Mouse (Mus musculus): ENCODE data around the gene Kbtbd4.

DNA sequence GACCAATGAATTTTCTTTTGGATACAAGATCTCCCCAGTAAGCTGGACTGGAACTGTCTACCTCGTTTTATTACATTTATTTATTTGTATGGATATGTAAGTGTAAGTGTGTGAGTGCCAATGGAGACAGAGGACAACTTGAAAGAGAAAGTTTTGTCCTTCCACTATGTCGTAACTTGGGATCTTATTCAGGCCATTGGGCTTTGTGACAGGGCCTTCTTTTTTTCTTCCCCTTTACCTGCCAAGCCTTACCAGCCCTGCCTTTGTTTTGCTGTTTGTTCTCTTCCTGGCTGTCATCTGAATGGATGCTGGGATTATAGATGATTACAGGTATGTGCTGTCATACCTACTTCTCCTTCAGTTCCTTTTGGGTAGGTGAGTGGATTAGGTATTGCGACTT lies 54.3 kb downstream of the Kbtbd4 start:
- TF ChIP-seq POLR2A (IDR thresholded peaks at IDR 0.05; ENCODE audit: insufficient read length, low read depth) (no peak), POLR2AphosphoS2 (IDR thresholded peaks at IDR 0.05; ENCODE audit: insufficient read length, low read depth) (no peak), E2F4 (IDR thresholded peaks at IDR 0.05; ENCODE audit: insufficient read depth) (no peak), TCF3 (IDR thresholded peaks at IDR 0.05; ENCODE audit: insufficient read length, low read depth) (no peak), MYOD1 (IDR thresholded peaks at IDR 0.05; ENCODE audit: control insufficient read depth in 1 of 3, insufficient read length in 2 of 3, low read depth in 2 of 3) (no peak), SRF (IDR thresholded peaks at IDR 0.05; ENCODE audit: control insufficient read depth, insufficient read length, low read depth) (no peak)

All from myocyte (in vitro differentiated cells).